Mouse (Mus musculus) adrenal gland, adult 2 months (tissue): ENCODE results near the gene Abhd14a. TPM values are rescaled to one million over a fixed set of nuclear protein-coding genes. Genes with fewer than 3 reads are reported as not detected.
A peak's percentile ranks its signal among the peaks of the same experiment; 100 is the strongest.

ENCODE experiments used
- DNase-seq: peaks from one replicate; pipeline ENCODE4 v3.0.0; 2021
- polyA plus RNA-seq: library from polyadenylated mRNA; depleted of rRNA; stranded (reverse); fragments of >200 nt; gene quantifications from 2 replicates; pipeline ENCODE4 v1.2.3, GENCODE M21; 2012
- total RNA-seq, 2 experiments: library from RNA; stranded (reverse); gene quantifications; 2 replicates each; pipeline ENCODE4 v1.2.3; 2021

Abhd14a gene
- total and polyA plus RNA-seq, 3 experiments, result 18.8 to 33.9 (median 25.9) TPM

DNA sequence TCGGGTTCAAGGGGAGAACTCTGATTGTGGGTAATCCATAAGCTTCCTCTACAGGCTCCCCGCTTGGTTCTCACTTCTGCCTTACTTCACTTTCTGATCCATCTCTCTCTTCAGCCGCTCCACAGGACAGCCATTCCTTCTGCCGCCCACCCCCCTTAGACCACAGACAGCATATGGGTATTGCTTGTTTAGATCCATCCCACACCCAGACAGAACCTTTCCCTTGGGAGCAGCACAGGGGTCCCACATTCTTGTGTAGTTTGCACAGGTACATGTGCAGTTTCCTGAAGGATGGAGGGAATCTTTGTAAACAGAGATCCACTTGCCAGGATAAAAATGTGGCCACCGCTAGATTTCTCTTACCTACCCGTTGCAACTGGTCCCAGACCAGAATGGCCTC, 4.9 kb upstream of the Abhd14a start:
- no peak for DNase-seq

- no peak for DNase-seq
These were observed 4.4 kb upstream of the Abhd14a start for GRCm38 (mm10) chr9:106451899-106452298.

GRCm38 (mm10) chr9:106451298-106451697, 3.8 kb upstream of the Abhd14a start:
- no peak for DNase-seq

GRCm38 (mm10) chr9:106450661-106451060, 3.2 kb upstream of the Abhd14a start:
- DNase-seq, result peak; percentile 82

DNA sequence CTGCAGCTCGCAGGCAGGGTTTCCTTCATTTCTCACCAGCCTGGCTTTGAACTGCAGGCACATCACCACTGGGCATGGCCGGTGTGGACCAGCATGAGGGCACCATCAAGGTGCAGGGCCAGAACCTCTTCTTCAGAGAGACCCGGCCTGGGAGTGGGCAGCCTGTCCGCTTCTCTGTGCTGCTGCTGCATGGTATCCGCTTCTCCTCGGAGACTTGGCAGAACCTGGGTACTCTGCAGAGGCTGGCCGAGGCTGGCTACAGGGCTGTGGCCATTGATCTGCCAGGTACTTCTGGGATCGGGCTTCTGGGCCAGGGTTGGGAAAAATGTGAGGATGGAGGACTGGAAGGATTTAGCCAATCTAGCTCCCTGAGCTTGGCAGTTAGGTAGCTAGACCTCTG, 2.5 kb upstream of the Abhd14a start:
- no peak for DNase-seq

- DNase-seq, result peak; percentile 89
These were observed 1.1 kb upstream of the Abhd14a start for GRCm38 (mm10) chr9:106448498-106449031.

DNA sequence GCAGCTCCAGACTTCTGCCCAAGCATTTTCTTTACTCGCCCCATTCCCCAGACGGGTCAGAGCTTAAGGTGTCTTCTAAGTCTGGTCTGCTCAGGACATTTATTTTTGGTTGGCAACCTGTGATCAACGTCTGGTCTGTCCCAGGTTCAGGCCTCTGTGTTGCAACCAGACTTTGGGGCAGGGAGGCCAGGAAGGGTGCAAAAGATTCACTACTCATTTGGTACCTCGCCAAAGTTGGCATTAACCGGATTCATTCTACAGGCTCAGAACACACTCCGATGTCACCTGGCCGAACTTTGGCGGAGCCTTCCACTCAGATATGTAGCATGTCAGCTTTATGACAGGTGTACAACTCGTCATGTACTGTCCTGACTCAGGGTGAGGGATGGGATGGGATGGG, 473 bp upstream of the Abhd14a start:
- DNase-seq, result no peak

DNA sequence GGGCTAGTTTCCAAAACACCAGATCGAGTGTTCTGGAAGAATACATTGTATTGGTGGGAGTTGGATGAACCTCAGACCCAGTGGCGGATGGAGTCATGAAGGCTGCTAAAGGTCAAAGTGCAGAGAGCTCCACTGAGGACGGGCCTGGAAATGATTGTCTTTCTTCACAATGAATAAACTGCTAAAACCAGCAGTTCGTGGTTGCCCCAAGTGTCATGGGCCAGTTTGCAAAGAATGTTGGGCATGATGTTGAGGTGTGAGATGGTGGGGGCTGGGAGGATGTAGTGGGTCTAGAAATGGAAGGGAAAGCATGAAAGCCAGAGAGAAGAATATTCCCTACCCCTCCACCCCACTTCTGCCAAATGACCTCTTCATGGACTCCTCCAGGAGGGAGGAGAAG, 2.6 kb downstream of the Abhd14a start:
- no peak for DNase-seq

DNA sequence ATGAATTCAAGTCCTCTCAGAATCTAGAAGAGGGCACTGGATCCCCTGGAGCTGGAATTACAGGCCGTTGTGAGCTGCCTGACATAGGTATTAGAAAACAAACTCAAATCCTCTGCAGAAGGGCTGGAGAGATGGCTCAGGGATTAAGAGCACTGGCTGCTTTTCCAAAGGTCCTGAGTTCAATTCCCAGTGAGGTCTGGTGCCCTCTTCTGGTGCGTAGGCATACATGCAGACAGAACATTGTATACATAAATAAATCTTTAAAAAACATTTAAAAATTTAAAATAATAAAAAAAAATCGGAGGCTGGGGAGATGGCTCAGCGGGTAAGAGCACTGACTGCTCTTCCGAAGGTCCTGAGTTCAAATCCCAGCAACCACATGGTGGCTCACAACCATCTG, 4.8 kb downstream of the Abhd14a start:
- no peak for DNase-seq

DNA sequence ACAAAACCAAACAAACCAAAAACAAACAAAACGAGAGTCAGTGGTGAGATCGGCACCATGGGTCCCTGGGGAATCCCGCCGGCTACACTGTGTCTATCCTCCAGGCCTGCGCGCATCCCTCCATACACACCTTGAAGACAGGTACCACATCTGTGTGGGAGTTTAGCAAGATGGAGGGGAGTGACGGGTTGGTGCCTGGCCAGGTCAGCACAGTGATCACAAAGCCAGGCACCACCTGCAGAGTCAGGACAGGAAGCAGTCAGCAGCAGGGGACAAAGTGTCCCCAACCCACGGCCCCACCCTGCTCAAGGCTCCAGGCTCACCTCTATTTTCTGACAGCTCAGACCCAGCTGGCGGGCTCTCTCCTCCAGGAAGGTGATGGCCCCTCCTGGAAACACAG, 10.9 kb downstream of the Abhd14a start:
- DNase-seq, result no peak

DNA sequence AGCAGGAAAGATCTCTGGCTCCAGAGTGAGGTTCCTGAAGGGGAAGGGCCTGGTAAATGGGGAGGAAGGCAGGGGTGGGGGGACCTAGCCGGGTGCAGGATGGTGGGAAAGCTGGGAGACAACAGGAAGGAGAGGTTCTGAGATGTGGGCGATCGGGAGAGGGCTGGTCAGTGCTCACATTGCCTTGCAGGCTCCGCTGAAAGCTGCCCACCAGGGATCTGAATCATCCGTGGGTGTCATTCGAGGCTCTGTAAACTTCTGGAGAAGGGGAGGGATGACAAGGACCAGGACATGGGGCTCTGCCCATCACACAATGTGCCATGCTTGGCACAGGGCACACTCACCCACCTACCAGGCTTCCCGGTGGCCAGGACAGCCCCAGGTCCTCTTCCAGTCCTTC, 14.1 kb downstream of the Abhd14a start:
- no peak for DNase-seq

GRCm38 (mm10) chr9:106430015-106430264, 17.5 kb downstream of the Abhd14a start:
- no peak for DNase-seq

GRCm38 (mm10) chr9:106429221-106430014, 18.1 kb downstream of the Abhd14a start, which contains the start of gene Rpl29:
Gene Rpl29, plus strand, starts transcription at chr9:106429454.
- DNase-seq, result peak; percentile 95

DNA sequence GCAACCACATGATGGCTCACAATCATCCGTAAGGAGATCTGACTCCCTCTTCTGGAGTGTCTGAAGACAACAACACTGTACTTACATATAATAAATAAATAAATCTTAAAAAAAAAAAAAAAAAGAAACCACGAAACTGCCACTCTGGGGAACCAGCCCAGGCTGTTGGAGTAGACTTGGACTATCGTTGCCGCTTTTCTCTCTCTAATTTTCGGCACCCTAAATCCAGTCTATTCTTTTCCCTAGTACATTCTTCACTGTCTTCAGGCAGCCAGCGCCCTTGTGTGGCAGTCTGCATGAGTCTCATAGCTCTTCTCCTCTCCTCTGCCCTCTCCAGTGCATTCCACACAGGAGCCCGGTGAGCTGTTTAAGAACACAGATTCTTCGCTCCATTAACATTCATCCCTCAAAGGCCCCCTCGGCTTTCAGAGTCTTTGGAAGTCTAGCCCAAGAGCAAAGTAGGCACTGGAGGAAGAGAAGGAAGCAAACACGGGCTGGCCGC, 18.7 kb downstream of the Abhd14a start:
- DNase-seq, result no peak

DNA sequence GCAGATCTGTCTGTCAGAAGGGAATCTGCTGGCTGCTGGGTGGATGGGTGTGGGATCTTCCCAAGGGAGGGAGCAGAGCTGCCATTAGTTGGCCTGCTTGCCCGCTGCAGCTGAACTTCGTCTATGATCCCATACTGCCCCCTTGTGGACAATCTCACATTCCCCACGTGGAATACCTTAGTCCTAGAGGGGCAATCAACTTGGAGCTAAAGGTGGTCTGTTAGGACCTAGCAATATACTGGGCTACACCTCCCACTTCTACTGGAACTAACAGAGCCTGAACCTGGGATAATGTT, 25.7 kb downstream of the Abhd14a start:
- DNase-seq, result peak; percentile 87

DNA sequence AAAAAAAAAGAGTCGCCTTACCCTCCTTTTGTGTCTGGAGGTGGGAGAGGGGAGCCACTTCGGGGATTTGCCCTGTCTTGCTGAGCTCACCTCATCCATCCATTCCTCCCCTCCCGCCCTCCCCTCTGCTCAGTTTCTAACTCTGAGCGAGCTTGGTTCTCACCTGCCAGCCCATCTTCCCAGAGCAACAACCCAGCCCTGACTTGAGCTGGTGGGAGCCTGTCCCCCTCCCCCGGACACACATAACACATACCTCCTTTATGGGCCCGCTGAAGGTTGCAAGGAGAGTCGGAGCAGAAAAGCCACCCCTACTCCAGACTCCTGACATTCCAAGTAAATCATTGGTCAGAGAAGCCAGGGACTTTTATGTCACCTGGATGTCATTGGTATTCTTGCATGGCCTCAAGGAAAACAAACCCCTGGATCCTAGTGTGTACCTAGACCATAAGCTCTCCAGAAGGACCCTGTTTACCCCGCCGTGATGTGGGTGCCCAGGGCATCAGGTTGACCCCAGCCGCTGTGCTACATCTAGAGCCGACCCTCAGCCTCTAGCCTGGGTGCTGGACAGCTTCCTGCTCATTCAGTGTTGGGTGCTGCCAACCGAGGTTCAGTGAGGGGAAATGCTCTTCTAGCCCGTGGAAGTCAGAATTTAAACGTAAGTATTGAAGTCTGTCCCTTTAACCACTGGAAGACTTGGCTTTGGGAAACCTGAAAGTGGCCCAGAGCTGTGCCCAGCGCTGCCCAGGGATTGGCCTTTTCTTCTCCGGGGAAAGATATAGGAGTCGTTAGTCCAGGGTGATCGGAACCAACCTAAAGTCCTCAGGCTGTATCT, 26.2 kb downstream of the Abhd14a start:
- DNase-seq, result no peak

- DNase-seq, result no peak
These were observed 26.9 kb downstream of the Abhd14a start for GRCm38 (mm10) chr9:106420608-106421007.

- DNase-seq, result peak; percentile 81
These were observed 29.4 kb downstream of the Abhd14a start for GRCm38 (mm10) chr9:106417841-106418625.

DNA sequence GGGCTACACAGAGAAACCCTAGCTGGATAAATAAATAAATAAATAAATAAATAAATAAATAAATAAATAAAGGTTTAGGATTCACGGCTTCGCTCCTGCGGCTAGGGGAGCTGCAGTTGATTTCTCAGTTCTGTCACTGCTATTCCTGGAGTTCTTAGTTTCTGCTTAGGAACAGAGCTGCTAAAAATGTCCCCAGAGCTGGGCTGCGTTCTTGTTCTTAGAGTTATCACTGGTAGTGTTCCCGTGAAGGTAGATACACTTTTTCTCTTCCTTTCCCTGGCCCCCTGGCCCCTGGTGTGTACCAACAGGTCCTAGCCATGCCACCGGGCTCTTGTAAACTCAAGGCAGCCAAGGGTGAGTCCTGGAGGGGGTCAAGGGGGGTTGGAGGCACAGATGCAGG, 30.7 kb downstream of the Abhd14a start:
- no peak for DNase-seq

- DNase-seq, result no peak
These were observed 33.9 kb downstream of the Abhd14a start for GRCm38 (mm10) chr9:106413606-106414005.

DNA sequence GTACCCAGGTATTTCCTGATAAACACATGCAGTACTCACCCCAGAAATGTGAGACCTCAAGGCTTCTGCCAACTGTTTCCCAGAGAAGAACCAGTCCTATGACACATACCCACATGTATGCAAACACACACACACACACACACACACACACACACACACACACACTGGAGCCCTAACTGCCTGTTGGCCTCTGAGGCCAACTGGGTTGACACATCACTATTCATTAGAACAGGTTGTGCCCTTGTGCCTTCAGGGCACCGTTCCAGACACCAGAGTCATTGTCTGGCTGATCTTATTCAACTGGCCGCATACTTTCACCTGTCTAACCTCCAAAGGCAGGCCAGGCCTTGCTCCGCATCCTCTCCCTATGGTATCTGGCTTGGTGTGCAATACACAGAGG, 35.3 kb downstream of the Abhd14a start:
- DNase-seq, result no peak

- no peak for DNase-seq
These were observed 35.7 kb downstream of the Abhd14a start for GRCm38 (mm10) chr9:106411729-106412128.
